In genomic region chr6:66381279-66381934, GRCm38 (mm10) we compare ENCODE assay signal across 21 mouse cellular contexts.
DNase-seq lines count a peak whose midpoint lies in the region; ATAC-seq and TF ChIP-seq lines count a peak whose summit lies in the region.
"Had no signal": no experiment of that assay in that cellular context is flagged by ENCODE, and none has a peak within 500 bp of the region (broad histone marks: within the 10 kb centered on the region; RNA-seq: fewer than 3 reads in every experiment).

No protein-coding gene starts in this region.

- DNase-seq in forebrain, embryonic 10.5 days (ENCODE audit: extremely low spot score, low spot score) = no peak
- no peak for DNase-seq in lung, postnatal 0 days (ENCODE audit: low spot score)
- no peak for DNase-seq in lung, adult 2 months
- no peak for DNase-seq in cerebellum, adult 11 months
- DNase-seq: adrenal gland, postnatal 36 days; cerebellum, adult 2 months; cerebellum, postnatal 36 days; heart, postnatal 4 days; kidney, adult 9 months; kidney, postnatal 36 days; lung, embryonic 14.5 days; lung, postnatal 4 days; right cerebral cortex, postnatal 25 days; thymus, postnatal 25 days had no signal

- no peak overlapping the region for H3K9ac ChIP-seq in forebrain, embryonic 12.5 days
- no peak overlapping the region for H3K9ac ChIP-seq in lung, postnatal 0 days (replicated peaks; ENCODE audit: low read depth)
- no peak overlapping the region for H3K9ac ChIP-seq in forebrain, embryonic 13.5 days
- H3K9ac ChIP-seq in neural tube, embryonic 14.5 days (replicated peaks; ENCODE audit: low read depth, low read length) = no peak overlapping the region
- H3K9ac ChIP-seq: heart, embryonic 13.5 days; intestine, embryonic 15.5 days; limb, embryonic 12.5 days; liver, embryonic 12.5 days; lung, embryonic 14.5 days had no signal

- no peaks in the 10 kb centered on the region for H3K36me3 ChIP-seq in forebrain, embryonic 12.5 days (replicated peaks)
- no peaks in the 10 kb centered on the region for H3K36me3 ChIP-seq in forebrain, embryonic 10.5 days (replicated peaks)
- no peaks in the 10 kb centered on the region for H3K36me3 ChIP-seq in lung, postnatal 0 days (ENCODE audit: insufficient read depth, low read length)
- no peaks in the 10 kb centered on the region for H3K36me3 ChIP-seq in forebrain, embryonic 13.5 days (ENCODE audit: poor library complexity, severe bottlenecking)
- H3K36me3 ChIP-seq in neural tube, embryonic 14.5 days (ENCODE audit: control insufficient read depth, insufficient read depth, low read length) = no peaks in the 10 kb centered on the region
- H3K36me3 ChIP-seq: heart, embryonic 13.5 days; intestine, embryonic 15.5 days; limb, embryonic 12.5 days; liver, embryonic 12.5 days had no signal

- no peaks in the 10 kb centered on the region; the same call in 1 of the 2 replicates for H3K27me3 ChIP-seq in forebrain, embryonic 12.5 days
- no peaks in the 10 kb centered on the region for H3K27me3 ChIP-seq in forebrain, embryonic 10.5 days (ENCODE audit: poor library complexity, severe bottlenecking)
- H3K27me3 ChIP-seq in lung, postnatal 0 days (replicated peaks; ENCODE audit: insufficient read depth, low read length) = no peaks in the 10 kb centered on the region
- no peaks in the 10 kb centered on the region for H3K27me3 ChIP-seq in forebrain, embryonic 13.5 days
- H3K27me3 ChIP-seq in neural tube, embryonic 14.5 days (ENCODE audit: control insufficient read depth, insufficient read depth, low read length) = no peaks in the 10 kb centered on the region
- H3K27me3 ChIP-seq: heart, embryonic 13.5 days; intestine, embryonic 15.5 days; limb, embryonic 12.5 days; liver, embryonic 12.5 days had no signal

- peak; percentile 17; the same call in 1 of the 2 replicates for TF ChIP-seq CTCF in lung, postnatal 0 days (IDR thresholded peaks at IDR 0.05)
- no peak for TF ChIP-seq CTCF in lung, adult 2 months (IDR thresholded peaks at IDR 0.05; ENCODE audit: insufficient read depth, low read length)

- no peak overlapping the region for H3K4me2 ChIP-seq in forebrain, embryonic 12.5 days
- H3K4me2 ChIP-seq in lung, postnatal 0 days (replicated peaks; ENCODE audit: low read depth, low read length) = no peak overlapping the region
- H3K4me2 ChIP-seq in forebrain, embryonic 13.5 days = no peak overlapping the region
- no peak overlapping the region for H3K4me2 ChIP-seq in neural tube, embryonic 14.5 days (ENCODE audit: low read depth, low read length)
- H3K4me2 ChIP-seq: heart, embryonic 13.5 days; intestine, embryonic 15.5 days; limb, embryonic 12.5 days; liver, embryonic 12.5 days; lung, embryonic 14.5 days had no signal

- ATAC-seq in forebrain, embryonic 12.5 days (ENCODE audit: low FRiP score) = peak; percentile 65; the same call in 1 of the 2 replicates
- no peak for ATAC-seq in lung, postnatal 0 days
- ATAC-seq in forebrain, embryonic 13.5 days = peak; percentile 70; the same call in 1 of the 2 replicates
- ATAC-seq in neural tube, embryonic 14.5 days (ENCODE audit: low read depth) = peak; percentile 91
- ATAC-seq: liver, embryonic 12.5 days had no signal

- TF ChIP-seq POLR2A in lung, adult 2 months (IDR thresholded peaks at IDR 0.05; ENCODE audit: borderline replicate concordance, extremely low read depth, low read depth, low read length) = no peak

- WGBS in forebrain, embryonic 12.5 days = 25% methylated on average over 1 of the region's 1 CpGs
- WGBS in forebrain, embryonic 10.5 days = 67% methylated on average over 1 of the region's 1 CpGs
- WGBS in lung, postnatal 0 days = 27% methylated on average over 1 of the region's 1 CpGs
- 32% methylated on average over 1 of the region's 1 CpGs for WGBS in lung, adult 2 months
- 15% methylated on average over 1 of the region's 1 CpGs for WGBS in forebrain, embryonic 13.5 days
- WGBS in neural tube, embryonic 14.5 days = 14% methylated on average over 1 of the region's 1 CpGs

- TF ChIP-seq EP300 in lung, postnatal 0 days (IDR thresholded peaks at IDR 0.05) = no peak

- H3K9me3 ChIP-seq in forebrain, embryonic 12.5 days = no peaks in the 10 kb centered on the region
- no peaks in the 10 kb centered on the region for H3K9me3 ChIP-seq in forebrain, embryonic 10.5 days
- no peaks in the 10 kb centered on the region for H3K9me3 ChIP-seq in lung, postnatal 0 days (ENCODE audit: low read length)
- H3K9me3 ChIP-seq in forebrain, embryonic 13.5 days (replicated peaks) = no peaks in the 10 kb centered on the region
- no peaks in the 10 kb centered on the region for H3K9me3 ChIP-seq in neural tube, embryonic 14.5 days (ENCODE audit: control insufficient read depth, low read length)
- H3K9me3 ChIP-seq: heart, embryonic 13.5 days; intestine, embryonic 15.5 days; limb, embryonic 12.5 days; liver, embryonic 12.5 days had no signal

- H3K4me3 ChIP-seq in forebrain, embryonic 12.5 days (replicated peaks) = no peak overlapping the region
- H3K4me3 ChIP-seq in forebrain, embryonic 10.5 days = no peak overlapping the region
- H3K4me3 ChIP-seq in lung, postnatal 0 days (ENCODE audit: low read depth, low read length) = no peak overlapping the region
- no peak overlapping the region for H3K4me3 ChIP-seq in lung, adult 2 months (replicated peaks; ENCODE audit: extremely low read depth, low read depth, low read length)
- H3K4me3 ChIP-seq in forebrain, embryonic 13.5 days = no peak overlapping the region
- H3K4me3 ChIP-seq in neural tube, embryonic 14.5 days (ENCODE audit: low read depth, low read length) = no peak overlapping the region
- H3K4me3 ChIP-seq: heart, embryonic 13.5 days; intestine, embryonic 15.5 days; limb, embryonic 12.5 days; liver, embryonic 12.5 days had no signal

- no peak overlapping the region for H3K27ac ChIP-seq in forebrain, embryonic 12.5 days
- H3K27ac ChIP-seq in forebrain, embryonic 10.5 days = no peak overlapping the region
- no peak overlapping the region for H3K27ac ChIP-seq in lung, postnatal 0 days (ENCODE audit: low read length)
- H3K27ac ChIP-seq in forebrain, embryonic 13.5 days = no peak overlapping the region
- H3K27ac ChIP-seq in neural tube, embryonic 14.5 days (ENCODE audit: low read depth, low read length) = no peak overlapping the region
- H3K27ac ChIP-seq: heart, embryonic 13.5 days; intestine, embryonic 15.5 days; limb, embryonic 12.5 days; liver, embryonic 12.5 days had no signal

- no peaks in the 10 kb centered on the region for H3K4me1 ChIP-seq in forebrain, embryonic 12.5 days
- H3K4me1 ChIP-seq in forebrain, embryonic 10.5 days = no peaks in the 10 kb centered on the region
- no peaks in the 10 kb centered on the region for H3K4me1 ChIP-seq in lung, postnatal 0 days (ENCODE audit: insufficient read depth, low read depth, low read length)
- no peaks in the 10 kb centered on the region for H3K4me1 ChIP-seq in lung, adult 2 months (ENCODE audit: control insufficient read depth, insufficient read depth, low read length)
- H3K4me1 ChIP-seq in forebrain, embryonic 13.5 days = no peaks in the 10 kb centered on the region
- no peaks in the 10 kb centered on the region for H3K4me1 ChIP-seq in neural tube, embryonic 14.5 days (ENCODE audit: control insufficient read depth, insufficient read depth, low read length)
- H3K4me1 ChIP-seq: heart, embryonic 13.5 days; intestine, embryonic 15.5 days; liver, embryonic 12.5 days had no signal
